Mouse (Mus musculus): ENCODE measurements around the gene Ythdf1. TPM values are rescaled to one million over a fixed set of nuclear protein-coding genes. Genes with fewer than 3 reads are reported as not detected.
A peak's percentile ranks its signal among the peaks of the same experiment; 100 is the strongest.

The Ythdf1 gene
- polyA plus RNA-seq, 1 experiment from 2014 or later, result 47.6 TPM

DNA sequence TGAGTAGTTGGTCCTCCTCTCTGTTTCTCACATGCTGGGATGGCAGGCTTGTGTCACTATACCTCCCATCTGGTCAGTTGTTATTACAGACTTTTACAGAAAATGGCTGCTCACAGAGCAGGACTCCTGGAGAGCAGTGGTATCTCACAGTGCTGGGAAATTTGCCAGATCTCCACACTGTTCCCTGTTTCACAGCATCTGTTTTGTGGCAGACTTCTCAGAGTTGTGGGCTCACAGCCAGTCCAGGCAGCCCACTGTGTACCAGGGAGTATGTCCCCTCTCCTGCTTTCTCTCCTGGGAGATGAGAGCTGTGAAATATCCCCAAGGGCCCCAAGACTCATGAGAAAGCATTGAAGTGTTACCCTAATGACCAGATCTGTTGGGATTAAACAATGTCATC lies 21.1 kb upstream of the Ythdf1 start:
- H3K4me1 ChIP-seq (replicated peaks), result no peaks in the 10 kb centered on the region
- H3K9me3 ChIP-seq, result no peaks in the 10 kb centered on the region
- H3K4me3 ChIP-seq, result no peak overlapping the region
- H3K27ac ChIP-seq, result peak overlapping the region; percentile 52; the same call in 1 of the 2 replicates
- no peak overlapping the region for H3K4me2 ChIP-seq
- H3K9ac ChIP-seq, result no peak overlapping the region
- H3K27me3 ChIP-seq, result no peaks in the 10 kb centered on the region
- no peak for ATAC-seq (ENCODE audit: low FRiP score)
- peaks cover 63% of the 10 kb centered on the region for H3K36me3 ChIP-seq

- Histone ChIP-seq H3K9ac (no peak overlapping the region), H3K27me3 (no peaks in the 10 kb centered on the region), H3K27ac (no peak overlapping the region), H3K4me3 (no peak overlapping the region), H3K9me3 (no peaks in the 10 kb centered on the region), H3K4me2 (no peak overlapping the region), H3K4me1 (replicated peaks) (no peaks in the 10 kb centered on the region), H3K36me3 (peaks cover 75% of the 10 kb centered on the region)
- ATAC-seq (ENCODE audit: low FRiP score), result no peak
Observed at GRCm38 (mm10) chr2:180940187-180940586, 19.4 kb upstream of the Ythdf1 start.

GRCm38 (mm10) chr2:180932418-180932817 lies 11.7 kb upstream of the Ythdf1 start:
- no peaks in the 10 kb centered on the region for H3K27me3 ChIP-seq
- H3K4me3 ChIP-seq, result no peak overlapping the region
- WGBS, result 79% methylated on average over 1 of the region's 1 CpGs
- H3K36me3 ChIP-seq, result peaks cover 45% of the 10 kb centered on the region
- no peak overlapping the region for H3K4me2 ChIP-seq
- no peaks in the 10 kb centered on the region for H3K9me3 ChIP-seq
- ATAC-seq (ENCODE audit: low FRiP score), result no peak
- peaks cover 16% of the 10 kb centered on the region; the same call in 1 of the 2 replicates for H3K4me1 ChIP-seq (replicated peaks)
- no peak overlapping the region for H3K27ac ChIP-seq
- no peak overlapping the region for H3K9ac ChIP-seq

DNA sequence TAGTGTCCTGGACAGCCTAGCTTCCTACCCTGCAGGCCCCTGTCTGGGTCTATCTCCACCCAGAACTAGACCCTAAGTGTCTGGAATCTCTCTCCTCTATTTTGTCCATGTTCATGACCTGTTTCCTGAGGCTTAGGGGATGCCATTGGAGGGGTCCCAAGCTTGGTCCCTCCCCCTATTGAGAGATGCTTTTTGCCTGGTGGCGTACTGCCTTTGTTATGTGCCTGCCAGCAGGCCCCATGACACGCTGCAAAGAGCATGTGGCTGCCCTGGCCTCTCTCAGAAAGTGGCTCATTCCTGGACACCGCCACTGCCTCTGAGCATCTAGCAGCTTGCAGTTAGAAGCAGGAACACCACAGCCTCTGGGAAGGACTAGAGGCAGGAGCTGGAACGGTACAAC lies 8.0 kb upstream of the Ythdf1 start, which contains the start of gene Birc7:
Gene Birc7 (plus strand): TSS at position 301 of the 400 bp plus-strand sequence.
- Histone ChIP-seq H3K27ac (peak within 1 kb of the TSS; percentile 35; the same call in 1 of the 2 replicates), H3K9me3 (no peaks in the 10 kb centered on the region), H3K27me3 (no peaks in the 10 kb centered on the region), H3K4me1 (replicated peaks) (peaks cover 16% of the 10 kb centered on the region; the same call in 1 of the 2 replicates), H3K4me3 (no peak within 1 kb of the TSS), H3K9ac (peak within 1 kb of the TSS; percentile 43), H3K4me2 (no peak within 1 kb of the TSS), H3K36me3 (peaks cover 9% of the 10 kb centered on the region)
- 42% methylated on average over 4 of the region's 4 CpGs for WGBS
- ATAC-seq (ENCODE audit: low FRiP score), result no peak

DNA sequence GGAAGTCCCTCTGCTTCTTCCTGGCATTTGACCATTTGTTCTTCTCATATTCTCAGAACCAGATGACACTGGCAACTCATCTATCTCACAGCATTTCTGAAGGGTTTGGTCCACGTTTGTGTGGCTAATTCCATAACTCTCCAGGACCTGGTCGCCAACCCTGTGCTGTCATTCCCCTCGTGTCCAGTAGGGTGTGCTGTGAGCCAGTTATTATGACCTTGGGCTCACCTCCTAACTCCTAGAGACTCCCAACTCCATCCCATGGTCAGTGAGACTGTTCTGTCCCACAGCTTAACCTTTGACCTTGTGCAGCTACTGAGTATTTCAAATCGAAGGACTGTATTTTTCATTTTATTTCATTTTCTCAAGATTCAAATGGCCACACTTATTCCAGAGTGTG lies 4.4 kb upstream of the Ythdf1 start:
- WGBS, result 8% methylated on average over 4 of the region's 4 CpGs
- Histone ChIP-seq H3K4me2 (no peak overlapping the region), H3K9ac (no peak overlapping the region), H3K4me3 (no peak overlapping the region), H3K36me3 (no peaks in the 10 kb centered on the region), H3K4me1 (replicated peaks) (peaks cover 15% of the 10 kb centered on the region), H3K9me3 (no peaks in the 10 kb centered on the region), H3K27me3 (no peaks in the 10 kb centered on the region), H3K27ac (no peak overlapping the region)
- no peak for ATAC-seq (ENCODE audit: low FRiP score)

- Histone ChIP-seq H3K27ac (no peak overlapping the region), H3K9me3 (no peaks in the 10 kb centered on the region), H3K27me3 (no peaks in the 10 kb centered on the region), H3K4me2 (no peak overlapping the region), H3K9ac (no peak overlapping the region), H3K36me3 (peaks cover 9% of the 10 kb centered on the region), H3K4me1 (replicated peaks) (peaks cover 28% of the 10 kb centered on the region), H3K4me3 (no peak overlapping the region)
- no peak for ATAC-seq (ENCODE audit: low FRiP score)
- whole genome bisulfite sequencing, result 93% methylated on average over 6 of the region's 6 CpGs
Observed at GRCm38 (mm10) chr2:180922739-180923138, 2.0 kb upstream of the Ythdf1 start.

DNA sequence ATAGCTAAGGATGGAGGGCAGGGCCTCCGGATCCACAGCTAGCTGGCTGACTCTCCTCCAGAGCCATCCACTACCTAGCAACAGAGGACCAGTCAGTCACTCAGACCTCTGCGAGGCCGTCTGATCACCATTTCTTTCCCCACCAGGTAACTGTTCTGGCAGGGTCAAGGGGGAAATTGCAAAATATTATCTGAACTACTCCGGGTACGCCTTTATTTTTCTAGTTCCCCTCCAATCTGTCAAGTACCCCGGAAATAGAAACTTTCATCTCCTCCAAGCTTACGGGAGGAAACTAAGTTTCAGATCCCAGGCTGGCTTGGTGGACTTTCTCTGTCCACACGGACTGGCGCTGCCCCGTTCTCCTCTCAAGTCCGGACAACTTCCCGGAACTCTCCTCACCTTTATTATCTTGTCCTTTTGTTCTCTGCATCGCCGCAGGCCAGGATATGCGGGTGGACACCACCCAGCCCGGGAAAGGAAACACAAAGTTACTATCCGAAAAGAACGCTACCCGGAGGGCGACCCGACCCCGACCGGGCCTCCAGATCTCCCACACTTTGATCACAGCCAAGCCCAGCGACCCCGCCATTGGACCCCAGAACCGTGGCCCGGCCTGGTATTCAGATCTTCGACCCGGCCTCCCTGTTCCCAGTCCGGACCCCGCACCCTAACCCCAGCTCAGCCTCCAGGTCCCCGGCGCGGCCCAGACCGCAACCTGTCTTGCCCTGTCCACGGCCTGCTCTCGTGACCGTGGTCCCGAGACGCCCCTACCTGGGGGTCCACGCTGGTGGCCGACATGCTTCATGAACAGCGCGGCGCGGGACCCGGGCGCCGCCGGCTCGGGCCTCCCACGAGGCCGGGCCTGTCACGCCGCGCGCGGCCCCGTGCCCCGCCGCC lies 588 bp downstream of the Ythdf1 start:
- 2% methylated on average over 51 of the region's 61 CpGs for WGBS
- Histone ChIP-seq H3K9ac (peak overlapping the region; percentile 99), H3K27me3 (no peaks in the 10 kb centered on the region), H3K4me1 (replicated peaks) (peaks cover 38% of the 10 kb centered on the region), H3K27ac (peak overlapping the region; percentile 84), H3K4me2 (peak overlapping the region; percentile 95), H3K36me3 (peaks cover 27% of the 10 kb centered on the region), H3K9me3 (no peaks in the 10 kb centered on the region), H3K4me3 (peak overlapping the region; percentile 100)
- ATAC-seq (ENCODE audit: low FRiP score), result peak; percentile 74

GRCm38 (mm10) chr2:180915886-180916433 lies 4.8 kb downstream of the Ythdf1 start:
- Histone ChIP-seq H3K36me3 (peaks cover 64% of the 10 kb centered on the region), H3K4me1 (replicated peaks) (peaks cover 32% of the 10 kb centered on the region), H3K4me3 (no peak overlapping the region), H3K27ac (no peak overlapping the region), H3K4me2 (no peak overlapping the region), H3K9ac (no peak overlapping the region), H3K27me3 (no peaks in the 10 kb centered on the region), H3K9me3 (no peaks in the 10 kb centered on the region)
- no peak for ATAC-seq (ENCODE audit: low FRiP score)
- 91% methylated on average over 3 of the region's 3 CpGs for WGBS

GRCm38 (mm10) chr2:180910928-180911327 lies 9.8 kb downstream of the Ythdf1 start:
- WGBS, result 92% methylated on average over 12 of the region's 12 CpGs
- no peak overlapping the region for H3K27ac ChIP-seq
- H3K9ac ChIP-seq, result no peak overlapping the region
- no peaks in the 10 kb centered on the region for H3K9me3 ChIP-seq
- peaks cover 72% of the 10 kb centered on the region for H3K36me3 ChIP-seq
- no peak overlapping the region for H3K4me3 ChIP-seq
- peaks cover 21% of the 10 kb centered on the region for H3K4me1 ChIP-seq (replicated peaks)
- H3K4me2 ChIP-seq, result no peak overlapping the region
- ATAC-seq (ENCODE audit: low FRiP score), result no peak
- no peaks in the 10 kb centered on the region for H3K27me3 ChIP-seq

- H3K4me3 ChIP-seq, result no peak overlapping the region
- H3K27ac ChIP-seq, result no peak overlapping the region
- H3K36me3 ChIP-seq, result peaks cover 36% of the 10 kb centered on the region
- peaks cover 20% of the 10 kb centered on the region for H3K4me1 ChIP-seq (replicated peaks)
- no peak overlapping the region for H3K9ac ChIP-seq
- 58% methylated on average over 5 of the region's 5 CpGs for WGBS
- no peaks in the 10 kb centered on the region for H3K27me3 ChIP-seq
- ATAC-seq (ENCODE audit: low FRiP score), result no peak
- H3K4me2 ChIP-seq, result no peak overlapping the region
- no peaks in the 10 kb centered on the region for H3K9me3 ChIP-seq
Observed at GRCm38 (mm10) chr2:180905556-180906221, 15.1 kb downstream of the Ythdf1 start.

- Histone ChIP-seq H3K4me3 (no peak overlapping the region), H3K9me3 (no peaks in the 10 kb centered on the region), H3K27ac (no peak overlapping the region), H3K4me1 (replicated peaks) (peaks cover 20% of the 10 kb centered on the region), H3K36me3 (peaks cover 25% of the 10 kb centered on the region), H3K9ac (no peak overlapping the region), H3K4me2 (no peak overlapping the region), H3K27me3 (no peaks in the 10 kb centered on the region)
- ATAC-seq (ENCODE audit: low FRiP score), result no peak
- WGBS, result 94% methylated on average over 18 of the region's 18 CpGs
Observed at GRCm38 (mm10) chr2:180904435-180905208, 16.1 kb downstream of the Ythdf1 start.

- no peak for ATAC-seq (ENCODE audit: low FRiP score)
- H3K4me3 ChIP-seq, result no peak overlapping the region
- H3K4me2 ChIP-seq, result no peak overlapping the region
- H3K9ac ChIP-seq, result no peak overlapping the region
- 37% methylated on average over 2 of the region's 2 CpGs for WGBS
- no peak overlapping the region for H3K27ac ChIP-seq
- H3K9me3 ChIP-seq, result no peaks in the 10 kb centered on the region
- H3K27me3 ChIP-seq, result no peaks in the 10 kb centered on the region
- peaks cover 14% of the 10 kb centered on the region for H3K36me3 ChIP-seq
- H3K4me1 ChIP-seq (replicated peaks), result peaks cover 34% of the 10 kb centered on the region
Observed at GRCm38 (mm10) chr2:180902086-180902485, 18.7 kb downstream of the Ythdf1 start.
